Mouse (Mus musculus): ENCODE measurements around the gene Angel2.

The Angel2 gene

DNA sequence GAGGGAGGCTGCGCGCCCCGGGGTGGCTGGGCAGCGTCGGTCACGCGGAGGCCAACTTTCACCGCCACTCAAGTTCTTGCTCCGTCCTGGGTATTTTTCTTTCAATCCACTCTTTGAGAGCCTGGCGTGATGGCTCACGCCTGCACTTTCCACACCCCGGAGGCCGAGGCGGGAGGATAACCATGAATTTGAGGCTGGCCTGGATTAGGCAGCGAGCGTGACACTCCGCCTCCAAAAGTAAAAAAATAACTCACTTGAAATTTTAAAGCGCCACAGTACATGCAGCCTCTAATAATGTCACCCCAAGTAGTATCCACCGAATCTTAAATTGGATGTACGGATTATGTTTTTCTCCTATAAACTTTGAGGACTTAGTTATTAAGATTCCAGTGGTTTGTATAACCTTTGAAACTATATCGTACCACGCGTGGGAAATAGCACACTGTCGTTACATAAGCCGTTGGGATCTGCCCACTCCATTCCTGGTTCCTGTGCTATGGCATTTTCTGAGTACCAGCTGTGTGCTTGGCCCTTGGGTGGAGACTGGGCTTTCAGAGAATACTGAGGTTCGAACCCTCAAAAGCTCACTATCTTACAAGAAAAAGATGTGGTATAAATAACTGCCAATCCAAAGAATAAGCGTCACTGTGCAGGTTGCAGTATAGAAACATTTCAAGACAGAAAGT is 4.2 kb downstream of the Angel2 start:
- peak; percentile 66 for DNase-seq (ENCODE audit: low read depth, low spot score)

DNA sequence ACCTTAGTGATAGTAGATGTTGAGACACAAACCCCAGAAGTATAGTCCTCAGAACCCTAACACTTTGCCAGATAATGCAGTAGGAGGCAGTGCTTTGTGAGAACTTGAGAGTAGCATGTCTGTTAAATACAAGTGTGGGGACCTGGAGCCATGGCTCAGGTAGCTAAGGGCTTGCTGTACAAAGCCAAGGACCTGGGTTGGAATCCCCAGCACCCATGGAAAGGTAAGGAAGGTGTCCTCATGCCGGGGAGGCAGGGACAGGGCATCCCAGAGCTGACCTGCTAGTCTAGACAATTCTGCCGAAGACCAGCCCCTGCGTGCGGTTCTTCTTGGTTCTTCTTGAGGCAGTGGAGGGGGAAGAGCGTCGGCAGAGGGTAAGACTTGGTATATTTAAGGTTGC is 5.3 kb downstream of the Angel2 start:
- no peak for DNase-seq (ENCODE audit: low read depth, low spot score)

DNA sequence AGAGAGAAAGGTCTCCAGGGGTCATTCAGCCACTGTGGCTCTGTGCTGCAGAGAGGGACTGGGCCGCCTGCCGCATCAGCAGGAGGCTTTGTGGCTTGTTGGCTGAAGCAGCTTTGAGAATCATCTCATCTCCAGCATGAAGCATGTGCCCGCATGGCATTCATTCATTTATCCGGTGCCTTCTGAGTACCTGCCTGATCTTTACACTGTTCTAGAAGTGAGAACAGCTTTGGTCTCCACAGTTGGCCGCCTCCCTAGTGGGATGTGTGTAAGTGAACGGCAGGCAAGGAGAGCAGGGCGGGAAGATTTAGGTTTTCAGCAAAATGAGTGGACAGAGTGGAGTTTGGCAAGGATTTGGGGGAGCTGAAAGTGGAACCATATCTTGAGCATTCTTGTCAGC is 14.9 kb downstream of the Angel2 start:
- DNase-seq (ENCODE audit: low read depth, low spot score): no peak

DNA sequence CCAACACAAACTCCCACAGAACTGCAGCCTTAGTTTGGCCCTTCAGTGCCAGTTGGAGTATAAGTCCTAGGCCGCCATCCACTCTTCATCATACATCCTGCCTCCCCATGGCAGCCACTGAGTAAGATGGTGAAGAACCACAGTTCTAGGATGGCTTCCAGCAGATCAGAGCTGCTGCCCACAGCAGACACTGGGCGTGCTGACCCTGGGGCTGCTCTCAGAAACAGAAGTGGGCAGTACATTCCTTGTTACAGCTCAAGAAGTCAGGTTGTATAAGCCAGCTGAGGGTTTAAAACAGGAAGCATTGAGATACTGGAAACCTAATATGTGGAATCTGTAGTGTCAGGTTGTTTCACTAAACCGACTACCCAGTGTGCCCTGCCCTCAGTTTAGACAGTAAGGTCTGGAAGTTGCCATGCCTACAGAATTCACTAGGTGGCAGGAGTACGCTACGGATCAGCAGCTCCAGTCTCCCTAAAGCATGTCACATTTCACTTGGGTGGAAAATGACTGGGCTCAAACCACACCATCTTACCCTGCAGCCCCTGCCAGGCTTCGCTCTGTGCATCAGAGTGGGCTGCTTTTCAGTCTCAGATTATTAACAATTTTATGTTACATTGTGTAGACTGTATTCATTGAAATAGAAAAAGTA is 19.3 kb downstream of the Angel2 start:
- peak; percentile 64 for DNase-seq (ENCODE audit: low read depth, low spot score)

DNA sequence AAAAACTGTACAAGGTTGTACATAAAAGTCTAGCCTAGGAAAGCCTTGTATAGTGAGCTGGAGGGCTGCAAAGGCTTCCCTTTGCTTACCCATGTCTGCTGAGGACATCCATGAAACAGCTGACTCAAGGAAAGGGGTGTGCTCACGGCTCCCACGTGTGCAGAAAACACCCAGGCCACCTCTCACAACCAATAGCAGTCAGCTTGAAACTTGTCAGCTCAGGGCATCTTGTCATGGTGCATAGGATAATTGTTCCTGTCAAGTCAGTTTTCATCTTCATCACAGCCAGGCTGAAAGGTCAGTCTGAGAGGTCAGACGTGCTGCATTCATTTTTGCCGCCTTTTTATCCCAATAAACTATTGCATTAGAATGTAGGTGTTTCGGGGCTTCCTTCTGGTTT is 23.1 kb downstream of the Angel2 start:
- no peak for DNase-seq (ENCODE audit: low read depth, low spot score)

DNA sequence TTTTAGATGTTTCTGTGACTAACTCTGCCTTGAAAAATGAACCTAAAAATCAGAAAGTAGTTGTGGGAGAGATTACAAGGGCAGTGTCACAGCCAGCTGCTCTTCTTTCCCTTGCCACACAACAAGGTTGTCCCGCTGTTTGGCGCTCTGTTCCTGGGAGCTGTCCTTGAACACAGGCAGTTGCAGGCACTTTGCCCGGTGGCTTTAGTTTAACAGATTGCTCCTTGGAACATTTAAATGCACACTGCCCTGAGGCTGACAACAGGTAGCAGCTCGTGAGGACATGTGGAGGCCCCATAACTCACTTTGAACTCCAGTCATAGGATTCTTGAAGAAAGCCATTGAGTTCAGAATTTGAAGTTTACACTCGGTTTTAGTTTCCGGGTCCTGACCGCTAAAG is 23.5 kb downstream of the Angel2 start:
- no peak for DNase-seq (ENCODE audit: low read depth, low spot score)

DNA sequence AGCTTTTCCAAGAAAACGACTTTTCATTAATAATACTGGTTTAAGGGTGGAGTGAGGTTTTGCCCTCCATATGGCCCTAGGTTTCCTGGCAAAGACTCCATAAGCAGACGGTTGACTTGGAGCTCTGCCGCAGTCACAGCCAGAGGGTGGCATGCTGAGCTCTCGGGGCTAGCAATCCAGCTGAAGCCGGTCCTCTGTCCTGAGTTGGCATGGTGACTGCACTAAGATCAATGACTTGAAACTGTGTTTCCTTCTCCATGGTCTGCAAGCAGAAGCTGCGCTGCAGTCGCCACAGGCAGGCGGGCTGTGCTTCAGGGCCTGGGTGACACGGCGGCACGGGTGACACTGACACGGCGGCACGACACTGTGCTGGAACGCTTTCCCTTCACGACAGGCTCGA is 23.9 kb downstream of the Angel2 start:
- no peak for DNase-seq (ENCODE audit: low read depth, low spot score)

DNA sequence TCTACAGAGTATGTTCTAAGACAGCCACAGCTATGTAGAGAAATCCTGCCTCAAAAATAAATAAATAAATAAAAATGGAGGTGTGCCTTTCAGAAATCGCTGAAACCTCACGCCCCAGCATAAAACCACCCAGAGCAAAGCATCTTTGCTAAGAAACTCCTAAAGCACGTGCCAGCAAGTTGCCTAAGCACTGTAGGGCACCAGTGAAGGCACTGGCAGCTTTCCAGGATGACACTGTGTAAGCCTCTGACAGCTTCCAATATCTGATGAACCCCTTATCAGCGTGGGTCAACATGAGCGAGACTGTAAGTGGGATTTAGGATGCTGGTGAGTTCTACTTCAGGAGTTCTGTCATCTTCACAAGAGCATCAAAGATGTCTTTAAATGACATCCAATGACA is 26.1 kb downstream of the Angel2 start:
- DNase-seq (ENCODE audit: low read depth, low spot score): no peak

DNA sequence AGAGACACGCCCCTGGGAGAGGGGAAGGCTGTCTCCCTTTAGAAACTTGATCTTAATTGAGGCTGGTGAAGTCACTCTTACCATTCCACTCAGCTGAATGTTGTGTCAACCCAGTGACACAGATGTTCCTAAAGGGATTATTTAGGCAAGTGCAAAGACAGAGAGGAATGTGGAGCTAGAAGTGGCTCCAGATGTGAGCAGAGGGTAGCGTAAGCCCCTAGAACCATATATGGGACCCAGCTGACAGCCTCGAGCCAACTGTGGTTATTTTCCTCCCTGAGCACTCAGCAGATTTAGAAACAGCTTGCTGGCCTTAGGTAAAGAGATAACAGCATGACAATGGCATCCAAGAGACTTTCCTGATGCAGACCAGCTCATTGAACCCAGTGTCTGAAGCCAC is 28.1 kb downstream of the Angel2 start:
- no peak for DNase-seq (ENCODE audit: low read depth, low spot score)

DNA sequence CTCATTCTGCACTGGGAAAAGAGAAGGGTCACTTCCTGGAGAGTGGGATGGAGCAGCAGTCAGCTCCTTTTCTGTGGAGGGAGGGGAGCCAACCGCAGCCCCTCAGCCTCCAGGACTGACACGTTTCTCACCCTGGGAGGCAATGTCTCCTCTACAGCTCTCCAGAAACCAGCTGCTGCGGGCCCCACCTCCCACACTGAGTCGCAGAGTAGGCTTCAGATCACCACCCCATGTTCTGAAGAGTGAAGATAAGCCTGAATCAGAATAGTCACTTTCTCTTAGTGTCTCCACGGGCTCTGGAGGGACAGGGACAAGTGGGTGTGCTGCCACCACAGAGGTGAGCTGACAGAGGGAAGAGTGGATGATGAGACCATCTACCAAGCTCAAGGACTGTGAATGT is 33.9 kb downstream of the Angel2 start:
- DNase-seq (ENCODE audit: low read depth, low spot score): no peak

DNA sequence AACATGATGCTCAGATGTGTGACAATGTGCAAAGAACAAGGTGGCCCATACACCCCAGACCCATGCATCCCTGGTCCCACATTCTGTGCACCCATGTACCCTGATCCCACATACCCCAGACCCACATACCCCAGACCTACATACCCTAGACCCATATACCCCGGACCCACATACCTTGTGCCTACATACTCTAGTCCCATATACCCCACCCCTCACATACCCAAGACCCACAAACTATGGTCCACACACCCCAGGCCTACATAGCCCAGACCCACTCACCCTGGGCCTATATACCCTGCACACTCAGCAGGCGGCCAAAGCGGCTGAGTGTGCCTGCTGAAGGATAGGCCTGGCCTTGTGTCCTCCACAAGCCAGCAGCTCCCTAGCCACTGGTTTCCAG is 37.8 kb downstream of the Angel2 start:
- no peak for DNase-seq (ENCODE audit: low read depth, low spot score)

DNA sequence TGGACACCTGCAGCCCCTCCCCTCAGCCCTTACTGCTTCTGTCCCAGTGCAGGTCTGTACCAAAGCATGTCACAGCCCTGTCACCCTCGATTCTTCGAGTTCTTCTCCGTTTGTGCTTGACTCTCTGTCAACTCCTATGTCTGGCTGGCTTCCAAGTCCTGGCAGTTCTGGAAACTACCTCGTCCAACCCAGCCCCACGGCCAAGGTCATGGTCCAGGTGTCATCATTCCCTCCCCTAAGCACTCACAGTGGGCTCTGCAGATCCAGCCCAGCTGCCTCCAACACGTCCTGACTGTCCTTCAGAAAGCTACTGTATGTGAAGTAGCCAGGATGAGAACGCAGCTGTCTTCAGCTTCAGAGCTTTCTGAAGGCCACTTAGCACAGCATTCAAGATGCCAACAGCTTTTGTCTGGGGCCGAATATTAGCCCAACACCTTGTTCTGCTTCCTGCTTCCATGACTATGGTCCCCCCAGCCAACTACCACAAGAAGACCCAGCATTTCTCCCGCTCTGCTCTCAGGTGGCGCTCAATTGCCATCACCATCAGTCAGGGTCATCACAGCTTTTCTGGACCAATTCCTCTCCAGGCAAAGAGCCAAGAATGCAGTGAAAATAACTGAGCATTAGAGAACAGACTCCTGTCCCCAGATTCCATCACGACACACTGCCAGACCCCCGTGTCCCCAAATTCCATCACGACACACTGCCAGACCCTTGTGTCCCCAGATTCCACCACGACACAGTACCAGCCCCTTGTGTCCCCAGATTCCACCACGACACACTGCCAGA is 40.3 kb downstream of the Angel2 start:
- no peak for DNase-seq (ENCODE audit: low read depth, low spot score)

DNA sequence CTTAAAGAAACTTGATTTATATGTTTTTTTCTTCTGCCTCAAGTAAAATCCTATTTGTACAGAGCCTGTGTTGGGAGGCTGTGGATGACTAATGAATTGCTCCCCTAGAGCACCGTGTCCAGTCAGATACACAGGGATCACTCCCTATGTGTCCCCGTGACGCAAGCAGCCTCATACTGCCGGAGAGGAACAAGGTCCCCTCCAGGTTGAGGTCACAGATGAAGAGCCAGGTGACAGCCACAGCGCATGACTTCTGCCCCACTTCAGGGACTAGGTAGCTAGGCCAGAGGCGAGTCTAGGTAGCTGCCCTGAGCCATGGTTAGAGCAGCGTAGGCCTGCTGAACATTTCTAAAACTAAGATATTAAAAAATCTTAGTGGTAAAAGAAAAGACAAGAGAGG is 43.1 kb downstream of the Angel2 start:
- DNase-seq (ENCODE audit: low read depth, low spot score): no peak

DNA sequence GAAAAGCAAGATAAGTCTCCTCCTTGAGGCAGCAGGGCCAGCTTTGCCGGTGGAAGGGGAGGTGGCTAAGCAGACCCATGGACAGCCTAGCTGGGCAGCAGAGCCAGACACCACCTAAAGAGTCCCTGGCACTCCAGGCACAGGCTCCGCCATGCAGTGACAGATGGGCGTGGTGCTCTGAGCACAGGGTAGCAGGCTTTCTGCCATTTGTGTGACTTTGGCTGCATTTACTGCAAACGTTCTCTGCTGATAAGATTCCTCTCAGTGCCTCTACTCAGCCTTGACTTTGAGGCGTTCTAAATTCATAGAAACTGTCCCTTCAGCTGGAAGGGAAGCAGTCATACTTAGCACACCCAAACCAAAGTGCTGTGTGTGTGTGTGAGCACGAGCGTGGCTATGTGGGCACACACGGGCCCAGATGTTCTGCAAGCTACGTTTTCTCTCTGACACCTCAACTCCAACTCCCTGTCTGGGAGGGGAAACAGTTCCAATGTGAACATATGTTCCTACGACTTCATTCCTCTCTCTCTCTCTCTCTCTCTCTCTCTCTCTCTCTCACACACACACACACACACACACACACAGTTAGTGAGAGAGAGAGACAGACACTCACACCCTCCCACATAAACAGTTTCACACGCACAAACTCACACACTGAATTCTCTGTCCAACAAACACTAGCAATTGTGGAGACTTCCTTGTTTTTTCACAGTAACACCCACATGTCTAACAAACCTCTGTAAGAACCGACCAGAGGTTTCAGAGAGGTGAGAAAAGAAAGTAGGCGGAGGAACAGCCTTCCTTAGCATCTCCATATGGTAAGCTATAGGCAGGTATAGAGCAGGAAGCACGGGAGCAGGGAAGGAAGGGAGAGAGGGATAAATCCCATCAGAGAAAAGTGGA is 47.0 kb downstream of the Angel2 start:
- no peak for DNase-seq (ENCODE audit: low read depth, low spot score)

DNA sequence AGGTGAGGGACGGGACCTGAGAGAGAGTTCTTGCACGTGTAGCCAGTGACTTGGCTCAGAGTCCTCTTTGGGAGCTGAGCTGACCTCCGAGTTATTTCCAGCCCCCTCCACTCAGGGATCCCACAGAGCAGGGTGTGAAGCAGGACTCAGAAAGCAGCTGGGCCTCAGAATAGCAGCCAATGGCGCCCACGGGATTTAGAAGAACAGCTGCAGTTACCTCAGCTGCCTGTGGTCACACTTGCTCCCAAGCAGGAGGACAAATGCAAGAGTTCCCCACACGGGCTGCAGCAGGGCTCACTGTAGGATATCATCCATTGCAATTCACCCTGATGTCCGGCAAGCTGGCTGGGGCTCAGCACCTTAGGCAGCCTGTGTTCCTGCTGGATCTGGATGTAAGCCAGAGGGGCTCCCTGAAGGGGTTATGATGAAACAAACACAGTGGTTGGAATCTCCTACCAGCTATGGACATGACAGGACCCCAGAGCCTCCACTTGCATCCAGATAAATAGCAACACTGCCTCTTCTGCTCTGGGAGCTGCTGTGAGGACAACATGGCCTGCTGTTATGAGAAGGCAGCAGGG is 47.8 kb downstream of the Angel2 start:
- no peak for DNase-seq (ENCODE audit: low read depth, low spot score)

DNA sequence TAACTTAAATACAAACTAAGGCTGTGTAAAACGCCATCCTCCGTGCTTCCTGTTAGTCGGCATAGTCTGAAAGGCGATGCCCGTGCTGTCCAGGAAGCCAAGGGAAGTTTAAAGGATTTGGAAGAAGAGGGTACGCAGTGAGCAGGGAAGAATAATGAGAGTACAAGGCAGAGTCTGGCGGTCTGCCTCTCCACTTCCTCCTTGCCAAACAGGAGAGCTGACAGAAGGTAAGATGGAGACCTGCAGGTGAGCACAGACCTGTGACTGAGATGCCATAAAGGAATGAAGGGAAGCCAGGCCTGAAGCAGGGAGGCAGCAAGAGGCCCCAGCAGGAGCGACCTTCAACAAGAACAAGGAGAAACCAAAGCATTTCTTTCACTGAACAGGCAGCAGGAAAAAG is 49.3 kb downstream of the Angel2 start:
- DNase-seq (ENCODE audit: low read depth, low spot score): no peak

DNA sequence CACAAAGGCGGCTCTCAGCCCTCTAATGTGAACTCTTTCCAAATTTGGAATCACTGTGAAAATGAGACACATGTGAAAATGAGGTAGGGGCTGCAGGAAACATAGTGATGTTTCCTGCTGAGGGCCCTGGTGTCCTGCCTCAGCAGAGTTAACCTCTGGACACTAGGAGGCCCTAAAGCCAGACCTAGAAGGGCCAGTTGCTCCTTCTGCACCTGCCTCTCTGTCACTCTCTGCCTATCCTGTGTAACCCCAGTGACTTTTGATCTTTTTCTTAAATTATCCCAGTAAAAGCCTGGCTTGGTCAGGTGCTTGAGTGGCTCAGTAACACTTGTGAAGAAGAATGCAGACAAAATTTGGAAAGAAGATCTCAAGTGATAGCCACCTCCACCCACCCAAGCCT is 49.9 kb downstream of the Angel2 start:
- no peak for DNase-seq (ENCODE audit: low read depth, low spot score)

DNA sequence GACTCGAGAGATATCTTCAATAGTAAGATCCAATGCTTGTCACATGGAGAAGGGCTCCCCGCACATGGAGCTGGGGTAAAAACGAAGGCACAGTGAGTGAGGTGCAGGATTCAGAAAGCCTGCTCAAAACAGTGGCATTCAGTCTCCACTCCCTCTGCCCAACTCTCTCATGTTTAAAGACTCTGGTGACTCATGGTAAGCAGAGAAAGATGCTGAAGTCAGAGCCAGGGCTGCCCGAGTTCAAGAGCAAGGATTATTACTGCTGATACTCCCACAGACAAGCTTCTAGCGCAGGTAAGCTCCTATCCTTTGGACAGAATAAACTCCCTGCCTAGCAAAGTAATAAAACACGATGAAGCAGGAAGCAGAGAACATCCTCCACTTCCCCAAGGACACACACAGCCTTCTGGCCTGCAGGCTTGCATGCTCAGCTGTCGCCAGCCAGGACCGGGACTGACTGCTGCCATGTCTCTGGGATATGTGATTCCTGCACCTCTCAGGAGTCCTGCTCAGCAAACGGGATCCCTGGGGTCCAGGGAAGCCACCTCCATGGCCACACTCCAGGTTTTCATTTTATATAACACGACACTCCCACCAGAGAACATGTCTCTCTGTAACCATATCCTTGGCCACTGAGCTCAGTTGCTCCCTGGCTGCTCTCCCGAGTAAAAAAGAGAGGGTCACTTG is 52.1 kb downstream of the Angel2 start:
- no peak for DNase-seq (ENCODE audit: low read depth, low spot score)

DNA sequence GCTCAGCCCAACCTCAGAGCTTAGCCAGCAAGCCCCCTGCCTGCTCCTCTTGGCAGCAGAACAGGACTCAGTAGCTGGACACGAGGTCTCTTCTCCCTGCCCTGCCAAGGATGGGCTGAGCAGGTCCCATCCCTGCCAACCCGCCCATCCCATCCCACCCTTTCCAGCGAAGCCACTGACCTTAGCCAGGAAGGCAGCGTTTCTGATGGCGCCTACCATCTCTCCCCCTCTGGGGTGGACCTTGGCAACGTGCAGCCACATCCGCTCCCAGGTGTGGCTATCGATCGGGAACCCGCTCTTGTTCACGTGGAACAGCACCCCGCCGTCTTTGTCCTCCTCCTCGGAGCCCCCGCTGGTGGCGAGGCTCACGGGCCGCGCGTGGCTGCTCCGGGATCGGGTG is 53.1 kb downstream of the Angel2 start:
- DNase-seq (ENCODE audit: low read depth, low spot score): no peak

DNA sequence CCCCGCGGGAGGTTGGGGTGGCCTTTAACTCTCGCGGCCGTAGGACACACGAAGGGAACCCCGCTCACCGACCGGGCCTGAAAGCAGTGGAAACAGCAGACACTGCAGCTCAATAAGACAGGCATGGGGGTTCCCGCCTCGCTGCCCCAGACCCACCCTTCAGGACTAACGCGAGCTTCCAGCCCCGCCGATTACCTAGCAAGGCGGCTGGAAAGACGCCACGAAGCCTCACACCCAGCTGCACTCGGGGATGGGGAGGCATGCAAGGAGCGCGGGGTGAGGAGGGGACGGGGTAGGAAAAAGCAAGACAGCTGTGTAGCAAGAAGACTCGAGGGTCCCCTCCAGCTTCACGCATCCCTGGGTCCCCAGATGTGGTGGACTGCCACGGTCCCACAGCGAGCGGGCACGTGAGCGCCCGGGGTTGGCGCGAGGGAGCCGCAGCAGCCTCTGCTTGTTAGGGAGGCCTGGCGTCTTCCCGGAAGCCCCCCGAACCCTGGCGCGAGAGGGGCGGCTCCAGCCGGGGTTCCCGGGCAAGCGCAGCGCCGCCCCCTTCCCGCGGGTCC is 53.7 kb downstream of the Angel2 start:
- peak; percentile 23 for DNase-seq (ENCODE audit: low read depth, low spot score)
